Mouse (Mus musculus): ENCODE measurements around the gene Igbp1.
A peak's percentile ranks its signal among the peaks of the same experiment; 100 is the strongest.

Gene Igbp1

DNA sequence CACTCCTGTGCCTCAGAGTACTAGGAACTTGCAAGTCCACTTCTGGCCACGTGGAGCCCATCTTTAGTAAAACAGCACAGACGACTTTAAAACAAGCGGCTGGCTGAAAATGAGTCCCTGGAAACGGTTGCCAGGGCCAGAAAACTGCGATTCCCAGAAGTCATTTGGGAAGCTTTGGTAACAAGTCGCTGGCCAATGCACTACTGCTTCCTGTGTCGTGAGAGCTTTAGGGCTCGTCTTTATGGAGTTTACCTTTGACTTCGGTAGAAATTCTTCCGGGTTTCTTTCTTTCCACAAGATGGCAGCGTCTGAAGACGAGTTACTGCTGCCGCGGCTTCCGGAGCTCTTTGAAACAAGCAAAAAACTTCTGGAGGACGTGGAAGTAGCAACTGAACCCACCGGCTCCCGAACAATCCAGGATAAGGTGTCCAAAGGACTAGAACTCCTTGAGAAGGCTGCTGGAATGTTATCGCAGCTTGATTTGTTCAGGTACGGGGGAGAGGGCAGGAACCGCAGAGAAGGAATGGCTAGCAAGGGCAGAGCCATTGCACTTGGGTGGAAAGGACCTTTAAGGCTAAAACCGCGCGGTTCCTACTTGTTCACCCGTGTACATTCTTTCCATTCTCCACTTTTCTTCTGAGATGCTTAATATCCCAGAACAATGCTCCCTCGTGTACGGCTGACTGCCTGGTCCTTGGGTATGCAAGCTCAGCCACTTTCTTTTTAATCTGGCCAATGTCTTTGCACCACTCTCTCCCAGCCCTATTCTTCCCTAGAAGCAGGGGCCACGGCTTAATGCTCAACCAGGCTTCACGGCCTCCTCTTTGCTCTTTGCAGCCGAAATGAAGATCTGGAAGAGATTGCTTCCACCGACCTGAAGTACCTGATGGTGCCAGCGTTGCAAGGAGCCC is at the start of gene Igbp1:
Gene Igbp1, plus strand, starts transcription at position 224 of the 911 bp plus-strand sequence.
- DNase-seq (ENCODE audit: low read depth, low spot score): peak; percentile 96

DNA sequence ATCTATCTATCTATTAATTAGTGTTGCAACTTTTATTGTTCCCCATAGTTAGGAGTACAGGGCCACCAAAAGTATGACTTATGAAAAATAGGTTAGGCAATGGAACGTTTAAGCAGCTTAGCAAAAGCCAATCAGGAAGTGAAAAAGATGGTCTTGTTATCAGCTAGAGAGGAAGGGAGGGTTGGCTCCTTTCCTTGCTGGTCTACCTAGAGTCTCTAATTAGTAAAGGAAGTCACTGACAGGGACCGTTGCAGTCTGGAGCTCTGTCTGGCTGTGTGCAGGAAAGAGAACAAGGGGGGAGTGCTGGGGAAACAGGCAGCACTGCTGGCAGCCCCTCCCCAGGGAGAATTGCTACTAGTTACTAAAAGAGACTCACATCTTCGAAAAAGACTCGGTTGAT is 26.0 kb upstream of the Igbp1 start:
- no peak for DNase-seq (ENCODE audit: low read depth, low spot score)

DNA sequence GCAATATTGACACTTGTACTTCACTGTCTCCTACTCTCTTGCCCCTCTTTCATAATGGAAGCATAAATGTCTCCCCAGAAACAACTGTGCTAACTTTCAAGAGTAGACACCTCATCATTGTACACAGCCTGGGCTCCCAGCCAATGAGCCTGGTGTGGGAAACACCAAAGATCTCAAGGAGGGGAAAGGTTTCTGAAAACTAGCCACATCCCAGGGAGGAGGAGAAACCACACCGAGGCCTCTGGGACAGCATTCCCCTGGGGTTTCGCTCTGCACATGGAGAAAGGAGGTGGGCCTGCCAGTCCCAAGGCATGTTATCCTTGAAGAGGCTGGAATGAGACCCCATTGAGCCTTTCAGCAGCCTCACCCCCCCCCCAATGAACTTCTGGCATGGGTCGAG is 24.0 kb upstream of the Igbp1 start:
- DNase-seq (ENCODE audit: low read depth, low spot score): peak; percentile 50

DNA sequence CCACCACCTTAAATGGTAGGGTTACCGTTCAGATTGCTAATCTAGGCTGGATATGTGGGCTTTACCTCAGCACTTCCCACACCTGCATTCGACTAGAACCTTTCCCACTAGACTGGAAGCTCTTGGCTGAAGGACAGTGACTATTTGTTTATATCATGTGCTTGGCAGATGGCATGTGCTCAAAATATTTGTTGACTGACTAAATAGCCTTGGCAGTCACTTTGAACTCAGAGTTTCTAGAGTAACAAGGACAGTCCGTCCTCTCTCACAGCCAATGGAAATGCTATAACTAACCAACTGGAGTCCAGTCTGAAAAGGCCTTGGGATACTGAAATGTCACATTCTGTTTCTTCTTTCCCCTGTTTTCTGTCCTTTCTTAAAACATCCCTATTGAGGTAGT is 22.6 kb upstream of the Igbp1 start:
- peak; percentile 40 for DNase-seq (ENCODE audit: low read depth, low spot score)

DNA sequence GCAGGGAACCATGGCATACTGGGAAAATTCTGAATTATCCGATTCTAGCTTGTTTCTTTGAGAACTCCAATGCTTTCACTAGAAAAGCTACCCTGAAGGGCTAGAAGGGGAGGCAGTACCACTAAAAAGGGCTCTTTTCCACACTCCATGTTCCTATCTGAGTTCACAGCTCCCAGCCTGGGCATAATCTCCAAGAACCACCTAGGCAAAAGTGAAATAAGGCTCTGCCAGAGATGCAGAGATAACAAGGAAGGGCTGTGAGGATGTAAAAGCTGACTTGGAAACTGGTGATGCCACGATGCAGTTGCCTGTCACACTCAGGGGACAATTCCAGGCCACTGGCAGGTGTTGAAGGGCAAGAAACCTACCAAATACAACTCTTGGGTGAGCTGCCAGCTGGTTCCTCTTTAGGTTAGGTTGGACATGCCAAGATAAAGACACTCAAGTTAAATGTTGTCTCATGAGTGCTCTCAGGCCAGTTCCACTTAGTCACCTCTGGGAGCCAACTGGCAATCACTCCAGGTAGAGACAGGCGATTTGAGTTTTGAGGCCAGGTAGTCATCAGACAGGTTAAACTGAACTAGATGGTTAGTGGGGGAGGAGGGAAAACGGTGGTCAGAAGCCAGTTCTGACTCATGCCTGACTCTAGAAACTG is 18.4 kb upstream of the Igbp1 start:
- DNase-seq (ENCODE audit: low read depth, low spot score): peak; percentile 6

DNA sequence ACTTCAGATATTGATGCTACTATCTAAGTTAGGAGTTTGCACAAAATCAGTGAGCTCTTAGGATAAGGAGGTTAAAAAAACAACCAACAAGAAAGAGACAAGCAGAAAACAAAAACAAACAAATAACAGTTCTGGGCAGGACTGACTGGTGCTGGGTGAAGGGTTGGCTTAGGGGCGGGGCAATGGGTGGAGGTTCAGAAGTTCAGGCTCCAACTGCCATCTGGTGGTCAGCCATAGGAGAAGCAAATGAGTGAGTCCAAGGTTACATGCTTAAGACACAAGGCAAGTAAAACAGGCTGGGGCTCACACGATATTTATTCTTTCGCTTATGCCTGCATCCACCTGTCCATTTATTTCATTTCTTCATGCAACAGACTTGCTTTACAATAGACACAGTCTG is 13.8 kb upstream of the Igbp1 start:
- DNase-seq (ENCODE audit: low read depth, low spot score): peak; percentile 83

DNA sequence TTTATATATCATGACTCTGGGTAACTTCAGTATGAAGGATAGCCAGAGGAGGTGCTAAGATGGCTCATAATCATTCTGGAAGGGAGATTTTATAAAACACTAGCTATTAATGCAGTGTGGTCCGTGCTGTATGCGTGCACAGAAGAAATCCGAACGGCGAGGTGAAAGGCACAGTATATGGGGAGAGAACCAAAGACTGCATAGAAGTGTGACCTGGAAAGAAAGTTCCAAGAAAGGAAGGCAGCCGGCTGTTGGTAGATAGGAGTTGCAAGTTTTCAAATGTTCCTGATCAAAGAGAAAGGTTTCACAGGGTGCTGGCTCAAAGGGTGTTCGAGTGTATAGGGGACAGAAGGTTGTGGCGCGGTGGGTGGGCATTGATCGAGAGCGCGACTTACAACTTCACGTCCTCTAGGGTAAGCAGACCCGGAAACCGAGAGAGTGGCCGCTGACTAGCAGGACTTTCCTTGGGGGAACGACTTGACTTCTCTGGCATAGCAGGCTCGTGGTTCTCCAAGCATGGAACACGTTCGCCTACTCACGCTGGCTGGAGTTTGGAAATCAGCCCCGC is 507 bp upstream of the Igbp1 start:
- no peak for DNase-seq (ENCODE audit: low read depth, low spot score)

DNA sequence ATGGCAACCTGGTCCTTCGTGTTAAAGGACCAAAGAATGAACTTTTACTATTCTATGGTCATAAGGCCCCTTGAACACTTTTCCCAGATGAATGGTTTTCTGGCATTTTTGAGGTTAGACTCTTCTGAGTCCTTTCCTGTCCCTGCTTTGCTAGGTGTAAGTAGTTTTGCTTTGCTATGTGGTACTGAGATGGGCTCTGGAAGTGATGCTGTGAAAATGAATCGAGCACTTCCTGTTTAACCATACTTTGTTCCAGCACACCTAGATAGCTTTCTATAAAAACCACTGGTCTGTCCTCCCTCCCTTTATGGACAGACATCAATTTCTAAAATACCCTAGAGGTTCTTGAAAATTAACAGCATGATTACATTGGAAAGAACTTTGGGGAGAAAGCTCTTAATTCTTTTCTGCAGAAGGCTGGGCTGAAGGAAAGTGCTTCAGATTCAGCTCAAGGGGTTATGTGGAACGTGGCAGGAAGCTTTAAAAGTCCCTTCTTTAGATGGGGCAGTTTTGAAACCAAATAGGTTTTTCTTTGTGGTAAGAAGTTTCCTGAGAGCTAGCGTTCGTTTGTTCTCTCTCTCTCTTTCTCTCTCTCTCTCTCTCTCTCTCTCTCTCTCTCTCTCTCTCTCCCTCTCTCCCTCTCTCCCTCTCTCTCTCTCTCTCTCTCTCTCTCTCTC is 10.2 kb downstream of the Igbp1 start:
- no peak for DNase-seq (ENCODE audit: low read depth, low spot score)

DNA sequence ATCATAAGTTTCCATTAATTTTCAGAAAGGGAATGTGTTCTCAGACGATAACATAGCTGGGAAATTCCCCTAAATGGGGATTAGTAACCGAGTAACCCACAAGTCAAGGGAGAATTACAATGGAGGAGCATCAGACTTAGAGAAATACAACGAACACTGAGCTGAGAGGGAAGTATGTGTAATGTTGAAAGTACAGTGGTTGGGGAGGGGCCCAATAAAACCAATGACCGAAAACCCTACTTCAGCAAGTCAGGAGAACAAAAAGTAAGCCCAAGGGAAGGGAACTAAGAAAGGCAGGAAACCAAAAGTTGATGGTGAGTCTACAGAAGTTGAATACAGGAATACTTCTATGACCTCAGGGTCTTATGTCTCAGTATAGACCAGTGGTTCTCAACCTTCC is 14.1 kb downstream of the Igbp1 start:
- no peak for DNase-seq (ENCODE audit: low read depth, low spot score)

DNA sequence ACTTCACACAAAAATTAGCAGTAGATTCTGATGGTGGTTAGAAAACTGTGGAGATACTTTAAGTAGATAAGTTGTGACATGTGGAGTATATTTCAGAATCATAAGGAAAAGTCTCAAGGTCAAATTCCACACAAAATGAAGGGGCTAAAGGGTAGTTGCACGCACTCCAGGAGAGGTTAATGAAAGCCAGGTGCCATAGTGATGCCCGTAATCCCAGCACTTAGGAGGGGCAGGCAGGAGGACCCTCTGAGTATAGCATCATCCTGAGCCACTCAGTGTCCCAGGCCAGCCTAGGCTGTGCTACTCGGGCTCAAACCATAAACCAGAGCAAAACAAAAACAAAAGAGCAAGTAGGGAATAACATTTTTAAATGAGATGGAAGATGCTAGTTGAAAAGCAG is 15.8 kb downstream of the Igbp1 start:
- no peak for DNase-seq (ENCODE audit: low read depth, low spot score)

DNA sequence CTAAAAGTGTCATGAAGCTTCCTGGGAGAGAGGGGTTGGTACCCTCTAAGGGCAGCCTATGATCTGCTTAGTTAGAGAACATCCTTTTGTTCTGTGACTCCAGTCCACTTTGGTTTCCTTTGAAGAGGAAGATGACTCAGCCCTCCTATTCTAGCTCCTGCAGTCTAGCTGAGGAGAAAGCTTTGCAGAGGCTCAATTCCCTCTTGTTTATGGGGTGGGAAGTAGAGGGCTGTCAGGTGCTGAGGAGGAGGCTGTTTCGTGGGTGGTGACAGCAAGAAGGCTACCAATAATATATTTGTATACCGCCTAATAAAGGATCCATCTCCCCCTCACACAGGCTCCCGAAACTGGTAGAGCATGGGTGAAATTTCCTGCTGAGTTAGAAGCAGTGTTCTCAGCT is 22.6 kb downstream of the Igbp1 start:
- no peak for DNase-seq (ENCODE audit: low read depth, low spot score)

DNA sequence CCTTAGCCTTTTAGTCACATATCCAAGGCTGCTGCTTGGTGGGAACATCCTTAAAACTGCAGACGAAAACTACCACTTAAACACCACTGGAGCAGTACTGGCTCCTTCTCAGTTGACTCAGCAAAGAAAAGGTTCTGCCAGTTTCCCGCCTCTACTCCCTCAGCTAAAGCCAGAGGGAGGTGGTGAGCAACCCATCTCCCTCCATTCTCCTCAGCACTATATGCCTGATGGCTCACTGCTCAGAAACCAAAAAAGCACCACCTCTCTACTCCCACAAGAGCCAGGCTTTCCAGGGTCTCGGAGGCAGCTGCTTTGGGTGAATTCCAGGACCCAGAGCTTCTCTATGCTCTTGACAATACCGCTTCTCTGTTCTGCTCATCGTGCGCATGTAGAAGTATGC is 23.5 kb downstream of the Igbp1 start:
- DNase-seq (ENCODE audit: low read depth, low spot score): no peak

DNA sequence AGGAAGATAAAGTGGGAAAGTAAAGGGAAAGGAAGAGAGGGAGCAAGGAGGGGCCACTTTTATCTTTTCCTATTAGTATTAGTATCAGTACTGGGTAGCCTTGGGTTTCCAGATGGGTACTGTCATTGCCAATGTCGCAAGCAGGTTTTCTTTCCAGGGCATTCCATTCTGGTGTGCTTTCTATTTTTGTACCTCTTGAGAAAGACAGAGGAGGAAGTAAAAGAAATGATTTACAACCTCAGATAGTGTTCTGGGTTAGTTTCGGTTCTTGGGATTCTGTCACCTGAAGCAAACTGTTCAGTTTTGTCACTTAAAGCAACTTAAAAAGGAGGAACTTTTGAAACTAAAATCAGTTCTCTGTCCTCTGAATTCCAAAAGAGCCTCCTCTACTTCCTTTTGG is 24.4 kb downstream of the Igbp1 start:
- no peak for DNase-seq (ENCODE audit: low read depth, low spot score)

DNA sequence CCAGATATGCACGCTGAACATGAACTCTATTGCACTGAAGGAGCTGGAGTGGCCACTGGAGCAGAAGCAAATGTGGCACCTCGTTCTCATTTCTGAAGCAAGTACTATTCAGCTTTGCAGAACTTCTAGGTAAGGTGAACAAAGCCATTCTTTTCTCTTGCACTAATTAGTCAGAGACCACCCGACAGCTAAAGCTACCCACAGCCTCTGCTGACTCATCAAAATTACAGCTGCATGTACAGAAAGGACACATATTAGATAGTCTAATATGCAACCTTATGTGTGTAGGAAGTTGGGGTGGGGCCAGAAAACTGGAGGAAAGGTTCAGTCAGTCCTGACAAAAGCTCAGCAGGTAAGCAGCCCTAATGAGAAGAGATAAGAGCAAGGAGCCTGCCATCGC is 30.4 kb downstream of the Igbp1 start, which contains the start of gene Dgat2l6:
Gene Dgat2l6, plus strand, starts transcription at position 368 of the 400 bp plus-strand sequence.
- no peak for DNase-seq (ENCODE audit: low read depth, low spot score)

DNA sequence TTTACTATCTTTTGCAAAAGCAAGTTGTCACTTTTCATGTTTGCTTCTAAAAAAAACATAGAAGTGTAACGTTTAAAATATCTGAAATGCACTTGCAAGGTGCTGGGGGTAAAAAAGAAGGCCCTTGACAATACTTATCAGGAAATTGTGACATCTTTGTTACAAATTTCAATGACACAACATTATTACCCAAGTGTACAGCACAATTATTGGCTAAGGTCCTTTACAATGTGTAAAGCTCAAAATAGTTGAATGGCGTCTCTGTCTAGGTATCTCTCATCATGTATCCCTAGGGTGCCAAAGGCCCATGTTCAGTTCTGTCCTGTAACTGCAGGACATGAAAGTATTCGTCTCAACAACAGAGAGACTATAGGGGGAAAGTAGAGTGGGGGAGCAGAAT is 61.9 kb downstream of the Igbp1 start:
- no peak for DNase-seq (ENCODE audit: low read depth, low spot score)

DNA sequence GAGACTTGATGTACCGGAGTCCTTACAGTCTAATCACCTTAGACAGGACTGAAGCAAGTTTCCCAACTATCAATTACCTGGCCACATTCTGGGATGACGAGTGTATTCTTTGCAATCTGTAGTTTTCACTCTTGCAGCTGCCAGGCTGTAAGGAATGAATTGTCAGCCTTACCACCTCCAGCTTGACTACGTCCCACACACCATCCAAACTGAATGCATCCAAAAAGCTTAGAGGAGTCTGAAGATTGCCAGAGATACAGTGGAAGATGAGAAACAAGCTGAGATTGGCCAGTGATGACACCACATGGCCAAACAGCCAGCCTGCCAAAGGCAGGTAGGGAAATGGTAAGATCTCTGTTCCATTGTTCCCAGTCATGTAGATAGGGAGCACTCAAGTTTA is 71.6 kb downstream of the Igbp1 start:
- no peak for DNase-seq (ENCODE audit: low read depth, low spot score)

Data from 3T3-L1 (cell line).